Mouse (Mus musculus) hindbrain, embryonic 11.5 days (tissue): ENCODE data around the gene Adora2b. TPM values are rescaled to one million over a fixed set of nuclear protein-coding genes. Genes with fewer than 3 reads are reported as not detected.

Experiments
- ATAC-seq: fragments of 200-750 bp; cut with Nextera tagmentation; 2 replicates; pipeline ENCODE4 v1.8.0; 2017; ENCODE audit warnings: mild to moderate bottlenecking, moderate TSS enrichment, moderate library complexity; ENCODE audit not compliant: low FRiP score
- DNase-seq: peaks from one replicate; pipeline ENCODE4 v3.0.0-alpha.2; 2015; ENCODE audit warnings: low spot score
- H3K27ac ChIP-seq: fragments of 300-500 bp; sonication (generic); 2 replicates; pipeline ENCODE4 v1.5.1; 2014; ENCODE audit warnings: mild to moderate bottlenecking, low read depth, low read length
- H3K27me3 ChIP-seq: fragments of 300-500 bp; sonication (generic); 2 replicates; pipeline ENCODE4 v1.6.1; 2014; ENCODE audit warnings: mild to moderate bottlenecking, low read length, moderate library complexity, mixed read lengths; ENCODE audit not compliant: control insufficient read depth, insufficient read depth
- H3K36me3 ChIP-seq: fragments of 300-500 bp; sonication (generic); 2 replicates; pipeline ENCODE4 v1.6.1; 2014; ENCODE audit warnings: mild to moderate bottlenecking, low read length, moderate library complexity, mixed read lengths; ENCODE audit not compliant: control insufficient read depth, insufficient read depth
- H3K4me1 ChIP-seq: fragments of 300-500 bp; sonication (generic); replicated peaks from 2 replicates; pipeline ENCODE4 v1.6.1; 2014; ENCODE audit warnings: low read length, mixed read lengths; ENCODE audit not compliant: control insufficient read depth, insufficient read depth
- H3K4me2 ChIP-seq: fragments of 300-500 bp; sonication (generic); replicated peaks from 2 replicates; pipeline ENCODE4 v1.6.1; 2014; ENCODE audit warnings: mild to moderate bottlenecking, low read depth, low read length
- H3K4me3 ChIP-seq: fragments of 300-500 bp; sonication (generic); 2 replicates; pipeline ENCODE4 v1.5.1; 2014; ENCODE audit warnings: low read depth, low read length
- H3K9ac ChIP-seq: fragments of 300-500 bp; sonication (generic); 2 replicates; pipeline ENCODE4 v1.6.1; 2014; ENCODE audit warnings: low read depth, low read length
- H3K9me3 ChIP-seq: fragments of 300-500 bp; sonication (generic); 2 replicates; pipeline ENCODE4 v1.6.1; 2016; ENCODE audit warnings: low read length; ENCODE audit not compliant: control insufficient read depth
- WGBS: fragments of 180-500 bp; shearing (Covaris S2); extraction: QIAGEN DNeasy Blood & Tissue Kit; methylation state at CpG from one replicate; pipeline ENCODE4 v1.1.7; 2014; 5-methylcytosine and 5-hydroxymethylcytosine counted together
- polyA plus RNA-seq: library from polyadenylated mRNA; unstranded; fragments of >200 nt; fragmentation: Nextera tagmentation; extraction: Ambion mirVana; gene quantifications from 2 replicates; pipeline ENCODE4 v1.2.1, GENCODE M21; 2014

Adora2b gene
- polyA plus RNA-seq, 1 experiment from 2014 or later: 4.5 TPM

DNA sequence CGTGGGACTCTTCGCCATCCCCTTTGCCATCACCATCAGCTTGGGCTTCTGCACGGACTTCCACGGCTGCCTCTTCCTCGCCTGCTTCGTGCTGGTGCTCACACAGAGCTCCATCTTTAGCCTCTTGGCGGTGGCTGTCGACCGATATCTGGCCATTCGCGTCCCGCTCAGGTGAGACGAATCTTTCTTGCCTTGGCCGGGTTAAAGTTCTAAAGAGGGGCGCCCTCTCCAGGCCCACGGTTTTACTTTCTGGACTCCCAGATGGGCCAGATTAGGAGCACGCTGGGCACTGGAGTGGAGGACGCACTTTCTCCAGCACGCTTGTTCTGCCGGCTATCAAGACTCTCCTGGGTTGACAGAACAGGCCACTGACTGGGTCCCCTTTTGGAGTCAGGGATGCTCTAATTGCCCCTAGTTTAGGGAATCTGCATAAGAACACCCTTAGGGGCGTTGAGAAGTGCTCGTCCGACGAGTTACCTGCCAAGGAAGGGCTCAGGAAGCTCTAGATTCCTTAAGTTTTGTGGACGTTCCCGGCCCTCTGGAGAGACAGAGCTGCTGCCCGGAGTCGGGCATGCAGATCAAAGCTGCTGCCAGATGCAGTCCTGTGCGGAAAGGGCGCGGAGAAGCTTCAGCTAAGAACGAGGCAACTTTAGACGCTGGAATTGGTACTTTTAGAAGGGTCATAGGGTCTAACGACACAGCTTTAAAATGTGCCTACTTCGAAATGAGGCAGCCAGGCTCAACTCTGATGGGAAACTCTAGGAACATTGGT lies 668 bp downstream of the Adora2b start:
- DNase-seq (no peak), ATAC-seq (peak; percentile 8; the same call in 1 of the 2 replicates)
- Histone ChIP-seq H3K27ac (no peak overlapping the region), H3K9me3 (no peaks in the 10 kb centered on the region), H3K4me2 (peak overlapping the region; percentile 100), H3K9ac (peak overlapping the region; percentile 44; the same call in 1 of the 2 replicates), H3K4me1 (peaks cover 8% of the 10 kb centered on the region; the same call in 1 of the 2 replicates), H3K36me3 (no peaks in the 10 kb centered on the region), H3K27me3 (peaks cover 22% of the 10 kb centered on the region), H3K4me3 (peak overlapping the region; percentile 60)
- 3% methylated on average over 35 of the region's 35 CpGs for WGBS

DNA sequence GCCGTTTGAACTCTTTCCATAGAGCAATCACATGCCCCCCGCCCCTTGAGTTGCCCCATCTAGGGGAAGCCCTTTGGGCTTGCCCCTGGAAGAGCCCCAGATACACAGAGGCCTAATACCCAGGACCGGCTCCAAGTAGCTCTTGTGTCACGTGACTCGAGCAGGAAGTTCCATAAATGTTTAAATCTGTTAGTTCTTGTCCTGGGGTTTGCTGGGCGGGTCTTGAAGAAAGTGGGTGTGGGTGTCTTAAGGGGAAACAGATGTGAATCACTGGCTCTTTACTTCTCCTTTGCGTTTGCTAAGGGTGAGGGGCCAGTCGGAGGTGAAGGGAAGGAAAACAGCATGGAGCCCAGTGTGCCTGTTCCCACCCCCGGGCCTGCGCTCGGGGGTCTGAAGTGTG lies 2.3 kb downstream of the Adora2b start:
- peaks cover 8% of the 10 kb centered on the region; the same call in 1 of the 2 replicates for H3K4me1 ChIP-seq
- no peak overlapping the region for H3K27ac ChIP-seq
- no peak overlapping the region for H3K9ac ChIP-seq
- no peak overlapping the region; the same call in 1 of the 2 replicates for H3K4me2 ChIP-seq
- no peaks in the 10 kb centered on the region for H3K9me3 ChIP-seq
- H3K27me3 ChIP-seq: peaks cover 22% of the 10 kb centered on the region
- H3K4me3 ChIP-seq: no peak overlapping the region
- no peaks in the 10 kb centered on the region for H3K36me3 ChIP-seq
- WGBS: 69% methylated on average over 11 of the region's 11 CpGs
- ATAC-seq (no peak), DNase-seq (peak; percentile 20)

DNA sequence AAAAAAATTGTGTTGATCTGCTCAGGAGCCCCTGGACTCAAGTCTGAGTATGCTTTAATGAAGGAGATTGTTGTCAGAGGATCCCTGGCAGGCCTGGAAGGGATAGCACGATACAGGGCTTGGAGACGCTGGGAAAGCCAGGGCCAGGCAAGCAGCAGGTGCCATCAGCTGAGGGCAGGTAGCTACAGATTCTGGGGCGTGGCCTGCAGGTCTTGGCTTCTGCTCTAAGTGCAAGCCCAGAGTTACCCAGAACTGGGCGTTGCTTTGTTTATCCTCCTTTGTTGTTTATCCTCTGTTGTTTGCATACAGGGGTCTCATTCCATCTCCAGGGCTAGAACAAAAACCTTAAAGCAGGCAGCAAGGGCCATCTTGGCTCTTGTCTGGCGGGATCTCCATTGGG lies 4.6 kb downstream of the Adora2b start:
- Histone ChIP-seq H3K9ac (no peak overlapping the region), H3K9me3 (no peaks in the 10 kb centered on the region), H3K27ac (no peak overlapping the region), H3K27me3 (peaks cover 19% of the 10 kb centered on the region), H3K4me1 (peaks cover 8% of the 10 kb centered on the region; the same call in 1 of the 2 replicates), H3K36me3 (no peaks in the 10 kb centered on the region), H3K4me3 (no peak overlapping the region), H3K4me2 (no peak overlapping the region)
- 85% methylated on average over 5 of the region's 5 CpGs for WGBS
- ATAC-seq: no peak
- DNase-seq: no peak

DNA sequence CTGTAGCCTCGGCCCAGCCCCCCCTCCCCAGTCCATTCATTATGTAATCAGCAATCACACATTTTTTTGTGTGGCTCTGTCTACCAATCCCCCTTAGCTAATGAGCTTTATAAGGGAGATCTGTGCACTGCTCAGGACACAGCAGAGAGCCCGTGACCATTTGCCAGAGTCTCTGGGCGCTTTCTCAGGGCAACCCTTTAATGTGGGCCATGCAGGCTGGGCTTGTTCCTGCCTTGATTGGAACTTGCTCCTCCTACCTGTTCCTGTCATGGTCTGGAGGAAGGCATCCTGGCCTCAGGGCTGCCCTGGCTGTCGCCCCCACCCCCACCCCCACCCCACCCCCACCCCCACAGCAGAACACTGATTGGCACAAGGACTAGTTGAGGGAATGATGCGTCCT lies 10.4 kb downstream of the Adora2b start:
- Histone ChIP-seq H3K36me3 (no peaks in the 10 kb centered on the region), H3K27ac (no peak overlapping the region), H3K9ac (no peak overlapping the region), H3K4me2 (no peak overlapping the region), H3K4me3 (no peak overlapping the region), H3K27me3 (no peaks in the 10 kb centered on the region), H3K4me1 (no peaks in the 10 kb centered on the region), H3K9me3 (no peaks in the 10 kb centered on the region)
- ATAC-seq (no peak), DNase-seq (no peak)
- WGBS: 63% methylated on average over 5 of the region's 5 CpGs

DNA sequence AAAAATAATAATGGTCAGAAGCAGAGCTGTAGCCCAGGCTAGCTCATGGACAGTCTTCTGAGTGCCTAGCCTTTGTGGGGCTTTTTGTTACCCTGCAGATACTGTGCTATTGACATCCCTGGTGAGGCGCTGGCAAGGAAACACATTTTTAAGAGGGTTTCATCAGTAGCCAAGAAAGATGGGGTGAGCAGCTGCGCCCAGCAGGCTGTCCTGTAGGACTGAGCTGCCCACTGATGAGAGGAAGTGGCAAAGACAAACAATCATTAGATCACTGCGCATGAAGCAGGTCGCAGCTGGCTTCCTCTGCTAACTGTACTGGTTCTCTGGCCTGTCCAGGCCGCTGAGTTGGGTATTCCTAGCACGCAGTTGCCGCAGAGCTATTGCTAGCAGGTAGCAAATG lies 14.8 kb downstream of the Adora2b start:
- Histone ChIP-seq H3K27ac (no peak overlapping the region), H3K36me3 (no peaks in the 10 kb centered on the region), H3K9ac (no peak overlapping the region), H3K9me3 (no peaks in the 10 kb centered on the region), H3K27me3 (no peaks in the 10 kb centered on the region), H3K4me2 (no peak overlapping the region), H3K4me3 (no peak overlapping the region), H3K4me1 (peaks cover 7% of the 10 kb centered on the region; the same call in 1 of the 2 replicates)
- WGBS: 80% methylated on average over 7 of the region's 7 CpGs
- no peak for ATAC-seq
- no peak for DNase-seq

DNA sequence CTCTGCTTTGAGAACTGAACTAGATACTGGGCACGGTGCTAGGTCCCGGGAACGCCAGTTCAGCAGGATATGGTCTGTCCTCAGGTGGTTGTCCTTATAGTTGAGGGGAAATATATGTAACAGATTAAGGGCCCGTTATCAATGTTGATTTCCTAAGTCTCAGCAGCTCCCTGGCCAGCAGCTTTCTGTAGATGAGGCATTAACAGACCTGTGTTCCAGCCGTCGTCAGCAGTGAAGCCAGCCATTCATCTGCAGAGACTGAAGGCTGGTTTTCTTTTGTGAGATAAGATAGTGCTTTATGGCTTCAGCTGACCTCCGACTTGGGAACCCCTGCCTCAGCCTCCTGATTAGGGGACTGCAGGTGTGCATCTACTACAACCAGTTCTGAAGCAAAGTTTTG lies 15.2 kb downstream of the Adora2b start:
- H3K9me3 ChIP-seq: no peaks in the 10 kb centered on the region
- H3K27ac ChIP-seq: no peak overlapping the region
- H3K27me3 ChIP-seq: no peaks in the 10 kb centered on the region
- H3K4me2 ChIP-seq: no peak overlapping the region
- no peaks in the 10 kb centered on the region for H3K36me3 ChIP-seq
- H3K9ac ChIP-seq: no peak overlapping the region
- H3K4me3 ChIP-seq: no peak overlapping the region
- ATAC-seq (no peak), DNase-seq (no peak)
- H3K4me1 ChIP-seq: peaks cover 7% of the 10 kb centered on the region; the same call in 1 of the 2 replicates
- WGBS: 78% methylated on average over 7 of the region's 7 CpGs

DNA sequence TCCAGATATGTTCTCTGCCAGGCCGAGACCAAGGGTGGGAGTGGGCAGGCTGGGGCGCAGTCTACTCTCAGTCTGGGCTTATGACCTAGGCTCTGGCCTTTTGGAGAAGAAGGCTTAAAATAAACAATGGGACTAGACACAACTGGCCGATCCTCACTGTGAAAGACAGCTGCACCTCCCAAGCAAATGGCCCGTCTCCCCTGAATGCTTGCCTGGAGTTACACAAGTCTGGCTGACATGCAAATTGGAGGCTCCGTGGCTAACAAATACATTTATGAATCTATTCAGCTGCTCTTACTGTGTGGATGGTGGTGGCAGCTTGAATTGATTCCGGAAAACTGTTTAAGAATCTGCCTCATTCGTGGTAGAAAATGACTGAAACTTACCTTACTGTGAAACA lies 16.9 kb downstream of the Adora2b start:
- Histone ChIP-seq H3K9ac (no peak overlapping the region), H3K27ac (peak overlapping the region; percentile 32; the same call in 1 of the 2 replicates)

DNA sequence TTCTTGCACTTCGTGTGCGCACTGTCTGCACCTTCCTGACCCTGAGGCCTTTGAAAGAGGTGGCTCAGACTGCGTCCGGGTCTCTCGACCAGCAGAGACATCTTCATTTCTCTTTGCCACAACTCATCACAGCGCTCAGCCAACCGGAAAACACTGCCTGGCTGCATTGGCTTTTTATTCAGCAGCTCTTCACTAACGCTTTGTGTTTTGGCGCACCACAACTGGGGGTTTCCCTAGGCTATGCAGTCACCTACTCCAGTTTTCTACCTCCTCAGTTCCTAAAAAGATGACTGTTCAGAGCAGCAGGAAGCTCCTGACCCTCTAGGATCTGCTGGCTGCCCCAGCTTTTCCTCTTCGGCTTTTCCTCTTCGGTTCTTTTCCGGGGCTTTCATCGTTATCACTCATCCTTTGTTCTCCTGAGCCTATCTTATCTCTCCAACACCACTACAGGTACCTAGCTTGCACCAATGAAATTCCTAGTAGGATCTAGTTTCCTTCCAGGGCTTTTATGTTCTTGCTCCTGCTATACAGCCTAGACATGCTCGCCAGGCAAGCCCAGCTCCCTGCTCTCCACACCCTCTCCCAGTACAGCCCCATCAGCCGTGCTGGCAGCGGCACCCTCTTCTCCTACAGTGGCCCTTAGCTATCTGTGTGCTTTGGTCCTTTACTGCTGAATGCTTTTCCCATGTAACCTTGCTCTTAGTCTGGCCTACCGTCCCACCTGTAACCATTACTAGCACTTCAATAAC lies 17.9 kb downstream of the Adora2b start:
- H3K4me1 ChIP-seq: peaks cover 7% of the 10 kb centered on the region; the same call in 1 of the 2 replicates
- H3K4me2 ChIP-seq: no peak overlapping the region
- no peak overlapping the region; the same call in 1 of the 2 replicates for H3K9ac ChIP-seq
- no peaks in the 10 kb centered on the region for H3K36me3 ChIP-seq
- H3K27ac ChIP-seq: no peak overlapping the region
- H3K27me3 ChIP-seq: no peaks in the 10 kb centered on the region
- DNase-seq (peak; percentile 35), ATAC-seq (no peak)
- 46% methylated on average over 17 of the region's 17 CpGs for WGBS
- no peaks in the 10 kb centered on the region for H3K9me3 ChIP-seq
- H3K4me3 ChIP-seq: no peak overlapping the region

More for the DNA sequence above, 16.9 kb downstream of the Adora2b start:
- Histone ChIP-seq H3K36me3 (no peaks in the 10 kb centered on the region), H3K27me3 (no peaks in the 10 kb centered on the region), H3K9me3 (no peaks in the 10 kb centered on the region), H3K4me2 (no peak overlapping the region), H3K4me1 (peaks cover 7% of the 10 kb centered on the region; the same call in 1 of the 2 replicates), H3K4me3 (no peak overlapping the region)
- DNase-seq: no peak
- 55% methylated on average over 7 of the region's 7 CpGs for WGBS
- no peak for ATAC-seq
